Mouse (Mus musculus) spleen, adult 12 weeks (tissue): ENCODE results near the gene Trim72.

ENCODE experiments used
- DNase-seq: peaks from one replicate; pipeline ENCODE4 v3.0.0; 2022; ENCODE audit warnings: low spot score

Gene Trim72

GRCm38 (mm10) chr7:128053061-128053460, 49.3 kb downstream of the Trim72 start:
- DNase-seq = no peak

- DNase-seq = no peak
These were observed 53.2 kb downstream of the Trim72 start for GRCm38 (mm10) chr7:128056917-128057444.

- no peak for DNase-seq
These were observed 54.1 kb downstream of the Trim72 start for GRCm38 (mm10) chr7:128057860-128058259.

GRCm38 (mm10) chr7:128058576-128058975, 54.8 kb downstream of the Trim72 start:
- DNase-seq = no peak

GRCm38 (mm10) chr7:128059091-128059490, 55.3 kb downstream of the Trim72 start:
- DNase-seq = no peak
